Mouse (Mus musculus): ENCODE data around the gene Ppara. TPM values are rescaled to one million over a fixed set of nuclear protein-coding genes. Genes with fewer than 3 reads are reported as not detected.
A peak's percentile ranks its signal among the peaks of the same experiment; 100 is the strongest.

The Ppara gene
- polyA plus RNA-seq, 1 experiment from 2014 or later: 2.7 TPM

GRCm38 (mm10) chr15:85736506-85736905, 1.7 kb downstream of the Ppara start:
- no peak for DNase-seq
- Histone ChIP-seq H3K4me1 (ENCODE audit: insufficient read depth) (no peaks in the 10 kb centered on the region), H3K27ac (ENCODE audit: low read depth) (no peak overlapping the region), H3K9ac (no peak overlapping the region), H3K27me3 (ENCODE audit: insufficient read depth, low read length) (peaks cover 45% of the 10 kb centered on the region), H3K4me3 (ENCODE audit: low read depth, low read length) (peak overlapping the region; percentile 70; the same call in 1 of the 2 replicates), H3K36me3 (ENCODE audit: insufficient read depth) (no peaks in the 10 kb centered on the region), H3K4me2 (peak overlapping the region; percentile 78), H3K9me3 (ENCODE audit: low read depth, low read length) (no peaks in the 10 kb centered on the region)
- WGBS: 45% methylated on average over 10 of the region's 10 CpGs
- no peak for ATAC-seq (ENCODE audit: insufficient read depth)
- TF ChIP-seq CTCF (IDR thresholded peaks at IDR 0.05; ENCODE audit: low read depth): no peak

- Histone ChIP-seq H3K9ac (no peak overlapping the region), H3K9me3 (ENCODE audit: low read depth, low read length) (no peaks in the 10 kb centered on the region), H3K4me3 (ENCODE audit: low read depth, low read length) (no peak overlapping the region), H3K36me3 (ENCODE audit: insufficient read depth) (no peaks in the 10 kb centered on the region), H3K4me1 (ENCODE audit: insufficient read depth) (no peaks in the 10 kb centered on the region), H3K4me2 (no peak overlapping the region), H3K27ac (ENCODE audit: low read depth) (no peak overlapping the region), H3K27me3 (ENCODE audit: insufficient read depth, low read length) (peaks cover 39% of the 10 kb centered on the region)
- no peak for TF ChIP-seq CTCF (IDR thresholded peaks at IDR 0.05; ENCODE audit: low read depth)
- DNase-seq (no peak), ATAC-seq (ENCODE audit: insufficient read depth) (no peak)
- 77% methylated on average over 3 of the region's 3 CpGs for WGBS
Measured at GRCm38 (mm10) chr15:85738416-85738815, 3.6 kb downstream of the Ppara start.

- TF ChIP-seq CTCF (IDR thresholded peaks at IDR 0.05; ENCODE audit: low read depth): no peak
- no peak for DNase-seq
- Histone ChIP-seq H3K9ac (no peak overlapping the region), H3K36me3 (ENCODE audit: insufficient read depth) (no peaks in the 10 kb centered on the region), H3K4me2 (no peak overlapping the region), H3K4me1 (ENCODE audit: insufficient read depth) (no peaks in the 10 kb centered on the region), H3K9me3 (ENCODE audit: low read depth, low read length) (no peaks in the 10 kb centered on the region), H3K27ac (ENCODE audit: low read depth) (no peak overlapping the region), H3K4me3 (ENCODE audit: low read depth, low read length) (no peak overlapping the region), H3K27me3 (ENCODE audit: insufficient read depth, low read length) (peaks cover 33% of the 10 kb centered on the region)
- WGBS: 57% methylated on average over 5 of the region's 5 CpGs
- ATAC-seq (ENCODE audit: insufficient read depth): no peak
Measured at GRCm38 (mm10) chr15:85738939-85739338, 4.2 kb downstream of the Ppara start.

- DNase-seq (no peak), ATAC-seq (ENCODE audit: insufficient read depth) (no peak)
- TF ChIP-seq CTCF (IDR thresholded peaks at IDR 0.05; ENCODE audit: low read depth): no peak
- H3K27ac ChIP-seq (ENCODE audit: low read depth): no peak overlapping the region
- H3K4me1 ChIP-seq (ENCODE audit: insufficient read depth): no peaks in the 10 kb centered on the region
- no peak overlapping the region for H3K4me2 ChIP-seq
- H3K27me3 ChIP-seq (ENCODE audit: insufficient read depth, low read length): peaks cover 5% of the 10 kb centered on the region; the same call in 1 of the 2 replicates
- H3K36me3 ChIP-seq (ENCODE audit: insufficient read depth): no peaks in the 10 kb centered on the region
- no peaks in the 10 kb centered on the region for H3K9me3 ChIP-seq (ENCODE audit: low read depth, low read length)
- H3K4me3 ChIP-seq (ENCODE audit: low read depth, low read length): no peak overlapping the region
- H3K9ac ChIP-seq: no peak overlapping the region
- 69% methylated on average over 9 of the region's 9 CpGs for WGBS
Measured at GRCm38 (mm10) chr15:85742608-85743007, 7.8 kb downstream of the Ppara start.

- WGBS: 65% methylated on average over 3 of the region's 3 CpGs
- Histone ChIP-seq H3K4me3 (ENCODE audit: low read depth, low read length) (no peak overlapping the region), H3K4me1 (ENCODE audit: insufficient read depth) (no peaks in the 10 kb centered on the region), H3K9me3 (ENCODE audit: low read depth, low read length) (no peaks in the 10 kb centered on the region), H3K36me3 (ENCODE audit: insufficient read depth) (no peaks in the 10 kb centered on the region), H3K4me2 (no peak overlapping the region), H3K27me3 (ENCODE audit: insufficient read depth, low read length) (peaks cover 2% of the 10 kb centered on the region; the same call in 1 of the 2 replicates), H3K27ac (ENCODE audit: low read depth) (no peak overlapping the region), H3K9ac (no peak overlapping the region)
- no peak for ATAC-seq (ENCODE audit: insufficient read depth)
- no peak for TF ChIP-seq CTCF (IDR thresholded peaks at IDR 0.05; ENCODE audit: low read depth)
- DNase-seq: no peak
Measured at GRCm38 (mm10) chr15:85743946-85744345, 9.2 kb downstream of the Ppara start.

- WGBS: 69% methylated on average over 8 of the region's 8 CpGs
- TF ChIP-seq CTCF (IDR thresholded peaks at IDR 0.05; ENCODE audit: low read depth): no peak
- no peak for ATAC-seq (ENCODE audit: insufficient read depth)
Measured at GRCm38 (mm10) chr15:85746178-85746577, 11.4 kb downstream of the Ppara start.

GRCm38 (mm10) chr15:85746671-85747070, 11.9 kb downstream of the Ppara start:
- TF ChIP-seq CTCF (IDR thresholded peaks at IDR 0.05; ENCODE audit: low read depth): no peak
- Histone ChIP-seq H3K9me3 (ENCODE audit: low read depth, low read length) (no peaks in the 10 kb centered on the region), H3K36me3 (ENCODE audit: insufficient read depth) (no peaks in the 10 kb centered on the region), H3K9ac (no peak overlapping the region), H3K27ac (ENCODE audit: low read depth) (no peak overlapping the region), H3K4me2 (no peak overlapping the region), H3K27me3 (ENCODE audit: insufficient read depth, low read length) (no peaks in the 10 kb centered on the region), H3K4me1 (ENCODE audit: insufficient read depth) (no peaks in the 10 kb centered on the region), H3K4me3 (ENCODE audit: low read depth, low read length) (no peak overlapping the region)
- 74% methylated on average over 13 of the region's 13 CpGs for WGBS
- DNase-seq: no peak
- no peak for ATAC-seq (ENCODE audit: insufficient read depth)

More at GRCm38 (mm10) chr15:85746178-85746577, 11.4 kb downstream of the Ppara start:
- H3K4me3 ChIP-seq (ENCODE audit: low read depth, low read length): no peak overlapping the region
- H3K36me3 ChIP-seq (ENCODE audit: insufficient read depth): no peaks in the 10 kb centered on the region
- no peak overlapping the region for H3K4me2 ChIP-seq
- H3K9ac ChIP-seq: no peak overlapping the region
- no peak overlapping the region for H3K27ac ChIP-seq (ENCODE audit: low read depth)
- no peak for DNase-seq
- H3K27me3 ChIP-seq (ENCODE audit: insufficient read depth, low read length): no peaks in the 10 kb centered on the region
- H3K4me1 ChIP-seq (ENCODE audit: insufficient read depth): no peaks in the 10 kb centered on the region
- no peaks in the 10 kb centered on the region for H3K9me3 ChIP-seq (ENCODE audit: low read depth, low read length)

- Histone ChIP-seq H3K4me3 (ENCODE audit: low read depth, low read length) (no peak overlapping the region), H3K27me3 (ENCODE audit: insufficient read depth, low read length) (no peaks in the 10 kb centered on the region), H3K4me1 (ENCODE audit: insufficient read depth) (no peaks in the 10 kb centered on the region), H3K27ac (ENCODE audit: low read depth) (no peak overlapping the region), H3K9me3 (ENCODE audit: low read depth, low read length) (no peaks in the 10 kb centered on the region), H3K9ac (no peak overlapping the region), H3K4me2 (no peak overlapping the region), H3K36me3 (ENCODE audit: insufficient read depth) (no peaks in the 10 kb centered on the region)
- TF ChIP-seq CTCF (IDR thresholded peaks at IDR 0.05; ENCODE audit: low read depth): no peak
- WGBS: 87% methylated on average over 5 of the region's 5 CpGs
- DNase-seq (no peak), ATAC-seq (ENCODE audit: insufficient read depth) (no peak)
Measured at GRCm38 (mm10) chr15:85747951-85748350, 13.2 kb downstream of the Ppara start.

Measured in lung, embryonic 14.5 days (tissue).